Mouse (Mus musculus): ENCODE results near the gene Dlgap5. TPM values are rescaled to one million over a fixed set of nuclear protein-coding genes. Genes with fewer than 3 reads are reported as not detected.
A peak's percentile ranks its signal among the peaks of the same experiment; 100 is the strongest.

The Dlgap5 gene
- 6.3 and 10.0 TPM in 2 replicates for total RNA-seq (2014; rRNA removed)
- 5.5 and 6.5 TPM in 2 replicates for polyA plus RNA-seq (2015; fragmentation: Nextera tagmentation; extraction: Ambion mirVana)

DNA sequence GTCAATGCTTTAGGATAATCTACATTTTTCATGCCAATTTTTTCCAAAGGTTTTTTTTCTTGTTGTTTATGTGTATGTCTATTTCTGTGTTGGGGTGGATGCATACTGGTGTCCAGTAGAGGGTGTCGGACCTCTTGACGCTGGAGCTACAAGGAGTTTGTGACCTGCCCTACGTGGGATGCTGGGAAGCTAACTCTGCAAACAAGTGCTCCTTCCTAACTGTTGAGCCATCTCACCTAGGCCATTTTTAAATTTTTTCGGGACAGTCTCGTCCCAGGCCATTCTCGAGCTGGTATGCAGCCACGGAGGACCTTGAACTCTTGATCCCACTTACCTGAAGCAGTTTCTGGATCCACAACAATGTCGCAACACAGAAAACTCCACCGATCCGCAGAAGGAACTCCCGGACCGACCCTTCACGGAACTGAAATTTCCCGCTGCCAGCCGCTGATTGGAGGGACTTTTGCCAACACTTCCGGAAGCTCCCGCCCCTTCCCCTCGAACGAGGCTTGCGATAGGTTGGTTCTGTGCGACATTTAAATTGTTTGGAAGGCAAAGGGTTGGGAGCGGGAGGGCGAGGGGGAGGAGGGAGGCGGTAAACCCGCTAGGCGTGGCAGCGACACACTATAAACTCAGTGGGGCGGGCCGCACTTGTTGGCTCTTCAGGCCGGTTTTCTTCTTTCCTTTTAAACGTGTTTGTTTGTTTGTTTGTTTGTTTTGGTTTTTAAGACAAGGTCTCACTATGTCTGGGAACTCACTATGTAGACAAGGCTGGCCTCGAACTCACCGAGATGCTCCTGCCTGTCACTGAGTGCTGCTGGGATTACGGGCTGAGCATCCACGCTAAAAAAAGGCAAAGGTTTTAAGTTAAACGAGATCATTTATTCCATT is at the start of gene Dlgap5:
Gene Dlgap5 (minus strand): TSS at position 633 of the 891 bp plus-strand sequence.
- Histone ChIP-seq H3K27ac (no peak within 1 kb of the TSS), H3K4me1 (ENCODE audit: insufficient read depth, low read length) (no peaks in the 10 kb centered on the region), H3K4me3 (ENCODE audit: low read length) (peak within 1 kb of the TSS; percentile 48), H3K9ac (replicated peaks; ENCODE audit: low read length) (peak within 1 kb of the TSS; percentile 37; the same call in 1 of the 2 replicates), H3K36me3 (ENCODE audit: insufficient read depth, low read length) (no peaks in the 10 kb centered on the region), H3K9me3 (ENCODE audit: low read length) (no peaks in the 10 kb centered on the region), H3K4me2 (ENCODE audit: low read depth, low read length) (peak within 1 kb of the TSS; percentile 73), H3K27me3 (ENCODE audit: insufficient read depth, low read length) (no peaks in the 10 kb centered on the region)
- ATAC-seq (peak; percentile 97), DNase-seq (ENCODE audit: low spot score) (peak; percentile 95)
- WGBS = 1% methylated on average over 36 of the region's 36 CpGs
- TF ChIP-seq CTCF (IDR thresholded peaks at IDR 0.05; ENCODE audit: low read depth) = no peak

DNA sequence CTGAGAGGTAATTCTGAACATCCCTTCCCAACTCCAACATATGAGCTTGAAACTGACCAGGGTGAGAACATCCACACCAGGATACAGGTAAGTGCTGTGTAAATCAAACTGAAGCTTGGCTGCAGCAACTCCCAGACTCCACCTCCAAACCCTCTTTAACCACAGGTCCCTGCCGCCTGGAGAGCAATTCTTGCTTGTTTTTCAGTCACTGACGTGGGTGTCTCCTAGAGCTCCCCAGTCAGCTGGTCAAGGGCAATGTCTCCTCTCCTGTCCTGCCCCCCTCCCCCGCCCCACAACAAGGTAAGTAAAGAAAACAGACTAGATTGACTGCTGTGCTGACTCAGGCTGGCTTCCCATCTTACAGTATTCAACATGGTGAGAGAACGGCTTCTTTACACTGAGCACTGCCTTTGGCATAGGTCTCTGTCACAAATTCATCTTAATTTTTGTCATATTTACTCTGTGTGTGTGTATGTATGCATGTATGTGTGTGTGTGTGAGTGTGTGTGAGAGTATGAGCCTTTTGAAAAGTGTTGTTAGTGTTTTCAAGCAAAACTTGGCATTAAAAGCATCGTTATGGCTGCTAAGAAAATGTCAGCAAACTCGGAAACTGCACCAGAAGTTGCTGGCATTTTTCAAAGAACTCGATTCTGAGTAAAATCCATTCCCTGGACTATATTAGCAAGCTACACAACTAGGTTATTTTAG is 47.4 kb upstream of the Dlgap5 start:
- 54% methylated on average over 7 of the region's 7 CpGs for WGBS
- no peak overlapping the region for H3K27ac ChIP-seq
- ATAC-seq (no peak), DNase-seq (ENCODE audit: low spot score) (no peak)
- H3K27me3 ChIP-seq (ENCODE audit: insufficient read depth, low read length) = no peaks in the 10 kb centered on the region
- no peak overlapping the region for H3K4me2 ChIP-seq (ENCODE audit: low read depth, low read length)
- H3K36me3 ChIP-seq (ENCODE audit: insufficient read depth, low read length) = no peaks in the 10 kb centered on the region
- TF ChIP-seq CTCF (IDR thresholded peaks at IDR 0.05; ENCODE audit: low read depth) = no peak
- H3K9ac ChIP-seq (replicated peaks; ENCODE audit: low read length) = no peak overlapping the region
- no peaks in the 10 kb centered on the region for H3K4me1 ChIP-seq (ENCODE audit: insufficient read depth, low read length)
- no peaks in the 10 kb centered on the region for H3K9me3 ChIP-seq (ENCODE audit: low read length)
- H3K4me3 ChIP-seq (ENCODE audit: low read length) = no peak overlapping the region

DNA sequence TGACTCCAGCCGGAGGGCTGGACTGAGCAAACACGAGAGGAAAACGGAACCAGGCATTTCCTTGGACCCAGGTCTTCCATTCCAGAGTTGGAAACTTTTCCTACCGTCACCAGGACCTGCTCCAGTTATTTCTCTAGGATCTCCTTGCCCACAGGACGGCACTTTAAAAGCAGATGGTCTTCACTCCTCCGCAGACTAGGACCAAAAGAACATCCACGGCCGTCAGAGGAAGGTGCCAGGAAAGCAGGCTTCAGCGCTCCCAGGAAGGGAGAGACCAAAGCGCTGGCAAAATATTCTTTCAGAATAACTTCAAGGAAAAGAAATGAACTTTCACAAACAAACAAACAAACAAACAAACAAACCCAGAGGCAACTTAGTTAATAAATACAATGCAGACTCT is 46.2 kb upstream of the Dlgap5 start:
- no peaks in the 10 kb centered on the region for H3K4me1 ChIP-seq (ENCODE audit: insufficient read depth, low read length)
- H3K4me2 ChIP-seq (ENCODE audit: low read depth, low read length) = no peak overlapping the region
- H3K4me3 ChIP-seq (ENCODE audit: low read length) = no peak overlapping the region
- DNase-seq (ENCODE audit: low spot score) (no peak), ATAC-seq (no peak)
- no peak for TF ChIP-seq CTCF (IDR thresholded peaks at IDR 0.05; ENCODE audit: low read depth)
- no peak overlapping the region for H3K27ac ChIP-seq
- H3K9me3 ChIP-seq (ENCODE audit: low read length) = no peaks in the 10 kb centered on the region
- H3K27me3 ChIP-seq (ENCODE audit: insufficient read depth, low read length) = no peaks in the 10 kb centered on the region
- no peak overlapping the region for H3K9ac ChIP-seq (replicated peaks; ENCODE audit: low read length)
- WGBS = 85% methylated on average over 10 of the region's 10 CpGs
- H3K36me3 ChIP-seq (ENCODE audit: insufficient read depth, low read length) = no peaks in the 10 kb centered on the region

GRCm38 (mm10) chr14:47462877-47463460 is 44.8 kb upstream of the Dlgap5 start:
- no peaks in the 10 kb centered on the region for H3K4me1 ChIP-seq (ENCODE audit: insufficient read depth, low read length)
- H3K9ac ChIP-seq (replicated peaks; ENCODE audit: low read length) = no peak overlapping the region
- no peak for TF ChIP-seq CTCF (IDR thresholded peaks at IDR 0.05; ENCODE audit: low read depth)
- WGBS = 80% methylated on average over 9 of the region's 9 CpGs
- ATAC-seq (no peak), DNase-seq (ENCODE audit: low spot score) (no peak)
- no peaks in the 10 kb centered on the region for H3K9me3 ChIP-seq (ENCODE audit: low read length)
- H3K27me3 ChIP-seq (ENCODE audit: insufficient read depth, low read length) = no peaks in the 10 kb centered on the region
- no peaks in the 10 kb centered on the region for H3K36me3 ChIP-seq (ENCODE audit: insufficient read depth, low read length)
- no peak overlapping the region for H3K4me3 ChIP-seq (ENCODE audit: low read length)
- H3K4me2 ChIP-seq (ENCODE audit: low read depth, low read length) = no peak overlapping the region
- H3K27ac ChIP-seq = no peak overlapping the region

- 89% methylated on average over 4 of the region's 4 CpGs for WGBS
- no peak overlapping the region for H3K4me3 ChIP-seq (ENCODE audit: low read length)
- no peaks in the 10 kb centered on the region for H3K4me1 ChIP-seq (ENCODE audit: insufficient read depth, low read length)
- ATAC-seq (no peak), DNase-seq (ENCODE audit: low spot score) (no peak)
- no peak overlapping the region for H3K4me2 ChIP-seq (ENCODE audit: low read depth, low read length)
- H3K36me3 ChIP-seq (ENCODE audit: insufficient read depth, low read length) = no peaks in the 10 kb centered on the region
- H3K9me3 ChIP-seq (ENCODE audit: low read length) = no peaks in the 10 kb centered on the region
- no peak for TF ChIP-seq CTCF (IDR thresholded peaks at IDR 0.05; ENCODE audit: low read depth)
- no peak overlapping the region for H3K27ac ChIP-seq
- no peaks in the 10 kb centered on the region for H3K27me3 ChIP-seq (ENCODE audit: insufficient read depth, low read length)
- H3K9ac ChIP-seq (replicated peaks; ENCODE audit: low read length) = no peak overlapping the region
Observed at GRCm38 (mm10) chr14:47462453-47462852, 44.2 kb upstream of the Dlgap5 start.

DNA sequence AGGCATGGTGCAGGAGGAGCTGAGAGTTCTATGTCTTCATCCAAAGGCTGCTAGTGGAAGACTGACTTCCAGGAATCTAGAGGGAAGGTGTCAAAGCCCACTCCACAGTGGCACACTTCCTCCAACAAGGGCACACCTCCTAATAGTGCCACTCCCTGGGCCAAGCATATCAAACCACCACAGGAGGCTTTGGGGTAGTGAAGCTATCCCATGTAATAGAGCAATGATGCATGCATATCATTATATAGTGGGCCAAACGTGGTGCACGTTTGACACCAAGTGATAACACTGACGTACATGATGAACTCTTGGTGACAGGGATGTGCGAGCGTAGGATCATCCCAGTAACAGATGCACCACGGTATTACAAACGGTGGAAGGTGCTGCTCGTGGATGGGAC is 43.8 kb upstream of the Dlgap5 start:
- ATAC-seq (no peak), DNase-seq (ENCODE audit: low spot score) (no peak)
- Histone ChIP-seq H3K4me2 (ENCODE audit: low read depth, low read length) (no peak overlapping the region), H3K27ac (no peak overlapping the region), H3K4me1 (ENCODE audit: insufficient read depth, low read length) (no peaks in the 10 kb centered on the region), H3K27me3 (ENCODE audit: insufficient read depth, low read length) (no peaks in the 10 kb centered on the region), H3K9me3 (ENCODE audit: low read length) (no peaks in the 10 kb centered on the region), H3K9ac (replicated peaks; ENCODE audit: low read length) (no peak overlapping the region), H3K36me3 (ENCODE audit: insufficient read depth, low read length) (no peaks in the 10 kb centered on the region), H3K4me3 (ENCODE audit: low read length) (no peak overlapping the region)
- TF ChIP-seq CTCF (IDR thresholded peaks at IDR 0.05; ENCODE audit: low read depth) = no peak
- 89% methylated on average over 8 of the region's 8 CpGs for WGBS
